ENCODE assay signal across 8 mouse cellular contexts in the genomic region with DNA sequence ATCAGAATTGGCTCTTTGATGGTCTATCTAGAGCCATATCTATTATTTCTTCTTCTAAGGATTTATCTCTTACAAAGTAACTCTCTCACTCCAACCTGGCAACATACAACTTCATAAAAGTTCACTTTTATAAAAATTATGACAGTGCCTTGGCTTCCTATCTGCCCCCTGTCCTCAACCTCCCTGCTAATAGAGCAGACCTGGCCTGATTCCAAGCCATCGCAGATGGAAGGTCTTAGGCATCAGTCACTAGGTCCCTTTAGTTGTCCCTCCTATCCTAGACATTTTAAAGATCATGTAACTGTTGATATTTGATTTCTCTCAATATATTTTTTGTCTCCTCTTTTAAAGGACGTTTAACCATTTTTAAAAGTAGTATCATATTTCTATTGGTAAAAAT.
"Had no signal": no experiment of that assay in that cellular context is flagged by ENCODE, and none has a peak within 500 bp of the region (broad histone marks: within the 10 kb centered on the region; RNA-seq: fewer than 3 reads in every experiment).

No protein-coding gene starts in this region.

- DNase-seq: lung, adult 2 months; lung, postnatal 14 days; lung, postnatal 36 days; right cerebral cortex, postnatal 14 days; spleen, adult 18-20 months; thymus, adult 18-20 months; thymus, postnatal 14 days; thymus, postnatal 36 days had no signal
